Mouse (Mus musculus) ES-E14 (cell line): ENCODE measurements at regions not wholly inside any gene's neighbourhood (a gene's known extent, or its start where the extent isn't known, plus 50 kb on each side); places are given as distances from the start of the nearest gene placed in this dataset.

Experiments used
- DNase-seq: peaks from one replicate; pipeline ENCODE4 v3.0.0-alpha.2; 2013; ENCODE audit warnings: low read depth, low spot score
- H3K27ac ChIP-seq: 2 replicates; pipeline ENCODE4 v1.5.1; 2012; ENCODE audit warnings: low read depth, mild to moderate bottlenecking, low read length, moderate library complexity, mixed read lengths; ENCODE audit not compliant: poor library complexity, insufficient read depth, severe bottlenecking
- H3K36me3 ChIP-seq: 2 replicates; pipeline ENCODE4 v1.6.1; 2012; ENCODE audit warnings: mild to moderate bottlenecking, low read length, moderate library complexity, mixed read lengths; ENCODE audit not compliant: control insufficient read depth, poor library complexity, insufficient read depth, severe bottlenecking
- H3K4me1 ChIP-seq, 2 experiments: fragments of 150-350 bp in 1 of 2; sonication (generic) in 1 of 2; 2 replicates each; pipeline ENCODE4 v1.6.1; 2012; ENCODE audit warnings: low read length in 2 of 2, mild to moderate bottlenecking in 1 of 2, mixed read lengths in 1 of 2; ENCODE audit not compliant: control insufficient read depth in 2 of 2, insufficient read depth in 2 of 2, poor library complexity in 1 of 2
- H3K4me3 ChIP-seq, 2 experiments: fragments of 150-350 bp in 1 of 2; sonication (generic) in 1 of 2; 2 replicates each; pipeline ENCODE4 v1.5.1; 2012; ENCODE audit warnings: low read length in 2 of 2, low read depth in 1 of 2, mild to moderate bottlenecking in 1 of 2, mixed read lengths in 1 of 2; ENCODE audit not compliant: insufficient read depth in 1 of 2, poor library complexity in 1 of 2, severe bottlenecking in 1 of 2
- H3K9ac ChIP-seq: 2 replicates; pipeline ENCODE4 v1.6.1; 2012; ENCODE audit warnings: low read depth, mild to moderate bottlenecking, low read length, mixed read lengths; ENCODE audit not compliant: poor library complexity, insufficient read depth, severe bottlenecking
- H3K9me3 ChIP-seq: fragments of 150-350 bp; sonication (generic); 2 replicates; pipeline ENCODE4 v1.6.1; 2012; ENCODE audit warnings: low read depth, mild to moderate bottlenecking, low read length; ENCODE audit not compliant: control insufficient read depth, insufficient read depth
- CHD2 ChIP-seq: IDR thresholded peaks from 2 replicates; pipeline ENCODE4 v1.6.1; 2014; ENCODE audit warnings: mild to moderate bottlenecking, low read depth, low read length, inconsistent platforms
- HCFC1 ChIP-seq: IDR thresholded peaks from 2 replicates; pipeline ENCODE4 v1.6.1; 2012; ENCODE audit warnings: low read length, inconsistent platforms, borderline replicate concordance; ENCODE audit not compliant: insufficient read depth
- MAFK ChIP-seq: IDR thresholded peaks from 2 replicates; pipeline ENCODE4 v1.6.1; 2014; ENCODE audit warnings: mild to moderate bottlenecking, low read depth, low read length, inconsistent platforms; ENCODE audit not compliant: insufficient read depth
- ZC3H11A ChIP-seq: IDR thresholded peaks from 2 replicates; pipeline ENCODE4 v1.6.1; 2012; ENCODE audit warnings: low read depth, mild to moderate bottlenecking, inconsistent platforms, low read length, borderline replicate concordance
- ZNF384 ChIP-seq: IDR thresholded peaks from 2 replicates; pipeline ENCODE4 v1.6.1; 2012; ENCODE audit warnings: low read depth, low read length, inconsistent platforms
- in situ Hi-C, 2 experiments: fragments of 600-800 bp; cut with MboI; formaldehyde crosslinking; loops; one replicate each; pipeline ENCODE4 v1.15.1; 2025; ENCODE audit warnings: low sequenced_read_pairs in 2 of 2, inconsistent platforms in 1 of 2; ENCODE audit not compliant: unreplicated experiment in 2 of 2

DNA sequence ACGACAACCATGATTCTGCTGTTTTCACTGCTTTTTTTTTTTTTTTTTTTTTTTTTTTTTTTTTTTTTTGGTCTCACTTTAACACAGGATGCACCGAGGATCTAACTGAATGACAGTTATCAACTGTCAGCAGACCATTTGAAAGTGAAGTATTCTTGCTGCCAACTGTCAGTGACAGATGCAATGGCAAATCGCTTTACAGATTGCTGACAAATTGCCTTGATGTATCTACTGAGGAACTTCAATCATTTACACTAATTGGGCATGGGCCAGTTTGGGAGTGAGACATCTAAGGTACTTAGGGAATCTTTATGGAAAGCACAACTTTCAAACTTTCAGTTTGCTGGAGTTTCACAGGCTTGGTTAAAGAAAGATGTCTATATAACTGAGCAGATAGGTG lies 395.3 kb downstream of the Frk start:
- Histone ChIP-seq H3K27ac (no peak overlapping the region), H3K36me3 (no peaks in the 10 kb centered on the region), H3K4me1 (no peaks in the 10 kb centered on the region), H3K9ac (no peak overlapping the region), H3K4me3 (no peak overlapping the region), H3K9me3 (no peaks in the 10 kb centered on the region)
- TF ChIP-seq ZNF384 (0 out of 2 replicates have a peak, but pooled peaks have one; percentile 61), ZC3H11A (no peak)
- DNase-seq = no peak
- in situ Hi-C loops = no loop called here

GRCm38 (mm10) chr10:34887601-34888000 lies 404.4 kb downstream of the Frk start:
- TF ChIP-seq ZC3H11A = no peak
- TF ChIP-seq ZNF384 = 0 out of 2 replicates have a peak, but pooled peaks have one; percentile 12
- in situ Hi-C loops = no loop called here
- DNase-seq = peak; percentile 34
- Histone ChIP-seq H3K36me3 (no peaks in the 10 kb centered on the region), H3K9ac (no peak overlapping the region), H3K27ac (peak overlapping the region; percentile 71), H3K4me3 (no peak overlapping the region), H3K9me3 (peaks cover 2% of the 10 kb centered on the region; the same call in 1 of the 2 replicates), H3K4me1 (no peaks in the 10 kb centered on the region)

GRCm38 (mm10) chr10:34904274-34904673 lies 421.1 kb downstream of the Frk start:
- no peaks in the 10 kb centered on the region for H3K9me3 ChIP-seq
- H3K36me3 ChIP-seq = no peaks in the 10 kb centered on the region
- TF ChIP-seq MAFK (no peak), HCFC1 (no peak), ZC3H11A (no peak), CHD2 (no peak), ZNF384 (no peak)
- H3K27ac ChIP-seq = no peak overlapping the region
- H3K4me3 ChIP-seq = no peak overlapping the region
- H3K9ac ChIP-seq = no peak overlapping the region
- H3K4me1 ChIP-seq = no peaks in the 10 kb centered on the region
- in situ Hi-C loops = no loop called here
- no peak for DNase-seq

DNA sequence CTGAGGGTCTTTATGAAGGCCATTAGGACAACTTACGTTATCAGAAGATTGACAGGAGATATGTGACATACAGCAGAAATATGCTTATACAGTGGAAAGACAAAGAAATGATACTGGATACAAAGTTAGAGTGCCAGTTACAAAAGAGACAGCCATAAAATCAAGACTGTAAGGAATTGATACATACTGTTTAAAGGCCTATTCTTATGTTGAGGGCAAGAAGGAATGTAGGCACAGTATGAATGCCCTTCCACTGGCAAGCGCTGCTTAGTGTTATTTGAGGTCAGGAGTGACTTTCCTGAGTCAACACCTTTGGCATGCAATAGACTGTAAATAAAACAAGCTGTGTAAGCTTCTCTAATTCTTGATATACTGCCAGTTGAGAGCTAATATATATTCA lies 421.5 kb downstream of the Frk start:
- H3K4me1 ChIP-seq = no peaks in the 10 kb centered on the region
- no peak overlapping the region for H3K27ac ChIP-seq
- TF ChIP-seq ZNF384 (no peak), MAFK (no peak), HCFC1 (no peak), ZC3H11A (no peak), CHD2 (no peak)
- no peaks in the 10 kb centered on the region for H3K9me3 ChIP-seq
- in situ Hi-C loops = no loop called here
- H3K36me3 ChIP-seq = no peaks in the 10 kb centered on the region
- no peak overlapping the region for H3K4me3 ChIP-seq
- DNase-seq = no peak
- no peak overlapping the region for H3K9ac ChIP-seq

- TF ChIP-seq ZNF384 = no peak
- no peak for TF ChIP-seq ZC3H11A
- TF ChIP-seq CHD2 = no peak
- TF ChIP-seq HCFC1 = no peak
- TF ChIP-seq MAFK = no peak
- H3K9me3 ChIP-seq = no peaks in the 10 kb centered on the region
- H3K9ac ChIP-seq = no peak overlapping the region
- no peak overlapping the region for H3K27ac ChIP-seq
- DNase-seq = no peak
- no peaks in the 10 kb centered on the region for H3K4me1 ChIP-seq
- in situ Hi-C loops = no loop called here
- no peaks in the 10 kb centered on the region for H3K36me3 ChIP-seq
- no peak overlapping the region for H3K4me3 ChIP-seq
Observed at GRCm38 (mm10) chr10:34912153-34912723, 429.0 kb downstream of the Frk start.
